Mouse (Mus musculus) gastrocnemius, postnatal 25 days (tissue): ENCODE measurements at regions not wholly inside any gene's neighbourhood (a gene's known extent, or its start where the extent isn't known, plus 50 kb on each side); places are given as distances from the start of the nearest gene placed in this dataset.

ENCODE experiments used
- DNase-seq: peaks from one replicate; pipeline ENCODE4 v3.0.0; 2022

DNA sequence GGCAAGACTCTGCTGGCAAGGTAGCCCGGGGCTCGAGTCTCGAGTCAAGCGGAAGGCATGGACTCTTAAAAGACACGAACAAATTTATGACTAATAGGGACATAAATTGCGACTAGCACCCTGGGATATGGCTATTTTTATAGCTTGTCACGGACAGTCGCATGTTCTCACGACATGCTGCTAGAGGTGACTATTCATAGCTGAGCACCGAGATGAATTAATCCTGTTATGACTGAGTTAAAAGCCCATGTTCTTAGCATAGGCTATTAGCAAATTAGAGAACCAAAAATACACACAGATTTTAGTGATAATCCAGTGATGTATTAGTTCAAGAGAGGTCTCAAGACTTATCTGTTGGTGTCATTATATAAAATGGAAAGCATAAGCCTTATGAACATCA, 539.2 kb downstream of the Gm19410 start:
- no peak for DNase-seq

DNA sequence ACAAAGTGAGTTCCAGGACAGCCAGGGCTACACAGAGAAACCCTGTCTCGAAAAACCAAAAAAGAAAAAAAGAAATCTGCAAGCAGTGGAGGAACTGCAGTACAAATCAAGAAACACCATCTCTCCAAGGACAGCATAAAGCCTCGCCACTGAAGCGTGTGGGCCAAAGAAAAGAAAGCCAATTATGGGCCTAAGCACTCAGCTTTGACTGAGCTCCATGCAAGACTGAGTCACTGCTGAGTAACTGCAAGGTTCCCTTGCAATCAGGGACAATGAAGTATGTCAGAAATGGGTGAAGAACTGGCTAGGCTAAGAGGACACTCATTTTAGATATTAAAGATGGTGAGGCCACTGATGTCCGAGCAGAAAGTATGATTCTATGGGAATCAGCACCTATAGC, 540.7 kb downstream of the Gm19410 start:
- no peak for DNase-seq

DNA sequence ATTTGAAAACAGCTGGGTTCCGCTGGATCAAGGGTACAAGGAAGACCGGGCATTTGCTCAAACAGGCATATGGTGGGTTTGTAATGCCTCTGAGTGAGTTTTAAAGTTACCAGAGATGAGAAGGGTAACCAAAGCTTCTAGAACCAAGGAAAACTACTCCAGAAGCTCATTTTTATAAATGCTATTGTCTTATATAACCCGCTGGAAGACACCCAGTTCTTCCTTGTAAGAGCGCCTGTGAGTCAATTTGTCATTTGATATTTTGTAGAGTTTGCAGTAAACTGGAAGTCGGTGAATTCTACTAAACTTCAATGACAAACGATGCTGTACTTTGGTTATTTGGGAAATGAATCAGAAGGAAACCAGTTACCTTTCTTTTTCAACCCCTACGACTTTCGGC, 541.9 kb downstream of the Gm19410 start:
- no peak for DNase-seq

DNA sequence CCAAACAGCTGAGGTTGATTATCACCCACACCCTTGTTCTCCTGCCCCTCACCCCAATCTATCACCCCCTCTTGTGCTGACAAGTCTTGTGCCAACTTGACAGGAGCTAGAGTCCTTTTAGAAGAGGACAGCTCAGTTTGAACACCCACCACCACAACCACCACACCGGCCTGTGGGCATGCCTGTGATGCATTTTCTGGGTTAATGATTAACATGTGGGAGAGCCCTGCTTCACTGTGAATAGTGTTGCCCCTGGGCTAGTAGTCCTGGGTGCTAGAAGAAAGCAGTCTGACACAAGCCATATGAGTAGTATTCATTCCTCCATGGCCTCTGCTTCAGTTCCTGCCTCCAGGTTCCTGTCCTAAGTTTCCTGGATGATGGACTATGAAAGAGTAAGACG, 542.5 kb downstream of the Gm19410 start:
- DNase-seq = no peak

DNA sequence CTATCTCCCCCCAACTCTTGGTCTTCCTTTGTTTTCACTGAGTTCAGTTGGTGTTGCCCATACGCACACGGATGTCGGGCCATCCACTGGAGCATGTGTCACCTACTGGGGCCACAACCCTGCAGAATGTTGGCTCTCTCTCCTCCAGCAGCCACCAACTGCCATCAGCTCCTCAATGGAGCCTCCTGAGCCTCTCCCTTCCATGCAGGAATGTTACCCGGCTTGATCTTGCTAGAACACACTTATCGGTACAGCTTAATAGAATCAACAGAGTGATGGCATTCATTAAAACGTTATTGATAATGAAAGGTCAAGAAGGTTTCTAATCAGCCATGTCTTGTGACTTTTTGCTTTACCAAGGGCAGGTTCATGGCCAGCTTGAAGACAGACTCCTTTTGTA, 543.7 kb downstream of the Gm19410 start:
- DNase-seq = no peak

DNA sequence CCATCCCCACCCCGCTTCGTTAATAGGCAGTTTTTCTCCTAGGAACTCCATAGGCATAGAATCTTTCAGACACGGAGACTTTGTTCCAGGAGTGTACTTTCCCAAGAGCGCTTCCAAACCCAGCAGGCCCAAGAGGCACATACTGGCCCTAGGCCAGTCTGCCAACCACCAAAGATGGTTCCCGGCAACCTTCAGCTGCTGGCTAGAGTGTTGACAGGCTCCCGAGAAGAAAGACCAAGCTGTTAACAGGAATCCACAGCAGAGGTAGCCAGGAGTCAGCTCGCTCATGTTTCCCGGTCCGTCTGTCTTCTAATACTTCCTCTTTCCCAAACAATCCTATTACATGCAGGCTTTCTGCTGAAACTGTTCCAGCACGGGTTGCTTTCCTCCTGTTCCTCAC, 544.4 kb downstream of the Gm19410 start:
- DNase-seq = no peak

DNA sequence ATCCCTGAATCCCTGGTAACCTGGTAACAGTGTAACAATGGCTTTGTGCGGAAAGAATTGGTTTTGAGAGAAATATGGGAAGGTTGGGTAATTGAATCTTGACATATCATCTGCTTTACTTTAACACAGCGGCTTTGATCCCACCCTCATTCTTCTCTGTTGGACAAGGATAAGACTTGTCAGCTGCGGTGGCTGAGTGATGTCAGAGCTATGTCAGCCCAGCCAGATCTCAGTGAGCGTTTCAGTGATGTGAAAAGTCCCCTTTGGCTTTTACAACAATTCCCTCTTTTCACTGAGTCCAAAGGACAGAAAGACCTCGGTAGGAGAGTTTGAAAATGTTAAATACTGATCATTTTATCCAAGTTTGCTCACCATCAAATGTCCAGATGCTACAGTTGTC, 546.1 kb downstream of the Gm19410 start:
- no peak for DNase-seq

DNA sequence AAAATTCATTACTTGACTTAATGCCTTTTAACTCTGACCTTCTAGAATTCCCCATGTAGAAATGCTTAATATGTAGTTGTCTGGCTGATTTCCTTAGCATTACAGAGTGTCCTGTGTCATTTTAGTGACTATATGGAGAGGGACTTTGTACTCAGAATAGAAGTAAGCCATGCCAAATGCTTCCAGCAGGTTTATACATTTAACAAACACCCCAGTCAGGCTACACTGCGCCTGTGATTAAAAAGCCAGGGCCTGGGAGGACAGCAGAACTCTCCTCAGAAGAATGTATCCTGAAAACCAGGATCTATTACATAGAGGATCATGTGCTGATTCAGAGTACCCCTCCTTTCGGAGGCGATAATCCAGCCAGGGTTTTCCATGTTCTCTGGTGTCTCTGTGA, 547.4 kb downstream of the Gm19410 start:
- no peak for DNase-seq

DNA sequence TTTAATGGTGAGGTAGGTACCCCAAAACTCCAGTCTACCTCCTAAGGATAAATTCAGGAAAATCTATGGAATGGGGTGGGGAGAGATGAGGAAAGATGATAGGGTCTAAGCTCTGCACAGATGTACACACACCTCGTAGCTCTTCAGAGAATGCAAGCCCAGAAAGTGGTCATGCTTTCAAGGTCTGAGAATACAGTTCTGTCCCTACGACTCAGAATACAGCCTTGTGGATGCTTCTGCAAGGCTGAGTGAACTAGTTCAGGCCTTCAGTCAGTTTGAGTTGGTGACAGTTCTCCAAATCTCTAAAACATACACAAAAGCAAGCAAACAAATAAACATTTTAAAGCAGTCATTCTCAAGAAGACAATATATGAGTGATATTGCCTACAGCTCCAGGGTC, 552.8 kb downstream of the Gm19410 start:
- no peak for DNase-seq

DNA sequence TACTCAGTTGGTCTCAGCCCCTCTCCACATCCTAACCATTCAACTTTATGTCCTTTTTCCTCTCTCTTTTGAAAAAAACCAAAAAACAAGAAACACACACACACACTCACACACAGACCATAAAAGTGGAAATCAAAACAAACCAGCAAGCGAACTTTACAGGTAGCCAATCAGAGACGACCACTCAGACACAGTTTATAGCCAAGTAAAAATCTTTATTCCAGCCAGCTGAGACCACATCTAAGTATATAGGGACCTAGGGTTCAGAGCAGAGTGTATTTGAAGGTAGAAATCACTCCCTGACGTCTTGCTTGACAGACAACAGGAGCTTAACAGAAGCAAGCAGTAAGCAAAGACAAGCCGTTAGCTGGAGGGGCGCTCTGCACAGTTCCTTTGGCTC, 553.3 kb downstream of the Gm19410 start:
- no peak for DNase-seq

DNA sequence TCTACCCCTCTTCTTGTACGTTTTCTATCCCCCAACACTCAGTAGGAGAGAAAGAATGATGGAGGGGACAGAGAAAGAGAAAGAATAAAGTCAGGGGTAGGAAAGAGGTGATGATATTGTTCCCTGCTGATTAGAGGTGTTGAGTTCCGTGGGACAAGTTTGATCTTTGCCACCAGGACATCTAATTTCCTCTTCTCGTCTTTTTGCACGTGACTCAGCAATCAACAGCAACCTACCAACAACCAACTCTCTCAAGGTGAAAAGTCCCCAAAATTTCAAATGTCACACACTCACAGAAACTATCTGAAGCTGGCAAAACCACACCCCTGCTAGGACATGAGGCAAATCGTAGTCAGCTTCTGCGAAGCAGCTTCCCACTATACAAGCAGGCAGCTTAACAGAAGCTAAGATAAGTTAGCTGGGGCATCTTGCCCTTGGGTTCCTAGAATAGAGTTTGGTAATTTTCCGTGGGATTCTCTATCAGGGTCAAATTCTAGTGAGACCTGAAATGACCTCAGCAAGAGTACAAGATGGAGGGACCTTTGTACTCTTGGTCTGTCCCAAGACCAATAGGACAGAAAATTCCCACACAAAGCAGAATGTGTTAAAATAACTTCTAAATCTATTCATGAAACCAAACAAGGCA, 553.8 kb downstream of the Gm19410 start:
- no peak for DNase-seq

DNA sequence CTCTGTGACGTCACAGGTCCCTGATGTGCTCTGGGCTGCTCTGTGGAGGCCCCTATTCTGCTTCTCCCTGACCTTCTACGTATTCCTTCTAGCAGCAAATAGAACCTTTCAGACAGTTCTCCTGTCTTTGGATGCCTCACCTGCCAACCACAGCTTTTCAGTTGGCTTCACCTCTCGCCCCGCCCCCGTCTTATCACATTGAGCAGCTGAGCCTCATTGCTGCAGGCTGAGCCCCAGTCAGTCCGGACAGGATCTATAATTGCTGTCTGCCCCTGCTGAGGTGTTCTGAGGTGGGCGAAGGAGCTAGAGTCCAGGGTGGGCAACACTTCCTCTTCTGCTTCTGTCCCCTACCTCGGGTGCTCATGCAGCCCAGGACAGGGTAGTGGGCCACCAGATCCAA, 556.5 kb downstream of the Gm19410 start:
- no peak for DNase-seq

DNA sequence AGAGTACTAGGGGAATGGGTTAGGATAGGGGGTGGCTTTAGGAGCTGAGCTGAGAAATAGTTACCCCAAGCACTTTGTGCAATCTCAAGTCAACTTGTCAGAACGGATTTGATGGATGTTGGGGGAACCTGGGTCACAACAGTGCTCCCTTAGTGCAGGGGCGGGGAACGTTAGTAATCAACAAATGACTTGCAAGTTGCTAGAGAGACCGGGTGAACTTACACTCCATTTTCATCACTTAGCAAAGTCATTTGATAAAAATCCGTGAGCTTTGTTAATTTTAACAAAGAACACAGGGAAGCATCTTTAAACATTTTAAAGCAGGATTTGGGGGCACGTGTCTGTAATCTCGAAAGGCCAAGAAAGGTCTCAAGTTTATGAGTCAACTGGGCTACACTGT, 557.0 kb downstream of the Gm19410 start:
- no peak for DNase-seq

DNA sequence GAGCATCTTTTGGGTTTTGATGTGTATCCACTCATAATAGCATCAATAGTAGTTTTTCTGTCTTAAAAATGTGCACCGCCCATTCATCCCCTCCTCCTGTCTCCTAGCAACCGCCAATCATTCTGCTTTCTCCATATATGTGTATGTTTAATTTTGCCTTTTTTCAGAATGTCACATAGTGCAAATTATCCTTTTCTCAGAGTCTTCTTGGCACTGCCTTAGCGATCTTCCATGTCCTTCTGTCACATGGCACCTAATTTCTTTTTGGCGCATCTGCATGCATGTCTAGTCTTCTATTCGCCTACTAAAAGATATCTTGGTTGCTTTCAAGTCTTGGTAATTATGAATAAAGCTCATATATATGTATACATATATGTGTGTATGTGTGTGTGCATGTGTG, 573.0 kb downstream of the Gm19410 start:
- DNase-seq = no peak

DNA sequence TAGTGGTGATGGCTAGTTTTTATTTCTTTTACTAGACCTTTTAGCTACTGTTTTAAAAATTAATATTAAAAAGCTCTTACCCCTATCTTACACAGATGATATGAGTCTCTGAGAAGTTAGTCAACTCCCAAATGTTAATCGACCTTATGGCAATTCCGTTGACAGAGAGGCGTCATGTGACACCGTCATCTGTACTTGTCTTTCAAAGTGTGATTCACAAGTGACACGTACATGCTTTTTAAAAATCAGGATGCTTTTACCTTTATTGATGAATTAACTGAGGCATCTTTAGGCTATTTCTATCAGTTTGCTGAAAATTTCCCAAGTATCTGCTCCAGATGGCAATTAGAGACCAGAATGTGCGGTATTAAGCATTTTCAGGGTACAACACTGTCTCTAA, 573.9 kb downstream of the Gm19410 start:
- DNase-seq = no peak

DNA sequence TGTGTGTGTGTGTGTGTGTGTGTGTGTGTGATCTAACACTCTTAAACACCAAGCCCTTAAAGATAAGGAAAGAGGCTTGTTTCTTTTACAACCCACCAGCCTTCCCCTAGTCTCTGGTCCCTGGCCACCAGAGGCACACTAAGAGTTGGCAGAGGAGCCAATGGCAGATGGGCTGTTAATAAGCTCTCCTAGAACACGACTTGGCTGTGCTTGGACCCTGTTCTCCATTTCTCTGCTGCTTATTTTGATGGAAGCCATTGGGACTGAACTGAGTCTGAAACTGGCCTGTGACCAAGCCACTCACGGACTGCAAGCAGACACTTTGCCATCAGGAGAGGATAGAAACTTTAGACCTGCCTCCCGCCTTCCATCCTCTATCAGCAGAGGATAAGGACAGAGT, 574.9 kb downstream of the Gm19410 start:
- DNase-seq = no peak

DNA sequence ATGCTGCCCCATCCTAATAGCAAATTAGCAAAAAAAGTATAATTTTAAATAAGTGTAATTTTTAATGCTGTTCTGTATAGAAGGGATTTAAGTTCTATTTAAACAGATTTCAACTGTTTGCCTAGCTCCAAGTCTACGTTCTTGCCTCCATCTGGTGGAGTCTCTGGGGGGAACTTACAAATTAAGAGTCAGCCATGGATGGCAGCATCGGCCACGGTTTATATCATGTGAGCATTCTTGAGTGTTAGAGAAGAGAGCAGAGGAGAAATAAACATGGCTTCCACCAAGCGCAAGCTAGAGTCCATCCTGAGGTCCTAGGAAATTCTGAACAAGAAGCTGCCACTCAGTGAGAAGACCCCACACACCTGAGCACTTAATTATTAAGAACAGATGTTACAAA, 576.4 kb downstream of the Gm19410 start:
- no peak for DNase-seq

DNA sequence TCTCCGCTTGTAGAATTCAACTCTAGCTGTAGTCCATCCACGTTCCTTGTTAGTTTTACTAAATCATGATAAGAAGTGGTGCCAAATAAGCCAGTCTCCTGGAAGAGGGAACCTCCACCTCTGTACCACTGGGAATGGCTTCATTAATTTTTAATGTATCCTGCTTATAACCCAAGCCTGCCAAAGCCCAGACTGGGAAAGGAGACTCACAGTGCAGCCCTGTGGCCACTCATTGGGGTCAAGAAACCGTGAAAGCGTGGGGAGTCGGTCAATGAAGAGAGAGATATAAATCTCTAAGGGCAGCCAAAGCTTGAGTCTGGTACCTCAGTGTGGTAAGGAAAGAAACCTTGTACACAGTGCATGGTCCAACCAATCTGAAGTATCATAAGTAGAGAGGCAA, 577.1 kb downstream of the Gm19410 start:
- DNase-seq = no peak

DNA sequence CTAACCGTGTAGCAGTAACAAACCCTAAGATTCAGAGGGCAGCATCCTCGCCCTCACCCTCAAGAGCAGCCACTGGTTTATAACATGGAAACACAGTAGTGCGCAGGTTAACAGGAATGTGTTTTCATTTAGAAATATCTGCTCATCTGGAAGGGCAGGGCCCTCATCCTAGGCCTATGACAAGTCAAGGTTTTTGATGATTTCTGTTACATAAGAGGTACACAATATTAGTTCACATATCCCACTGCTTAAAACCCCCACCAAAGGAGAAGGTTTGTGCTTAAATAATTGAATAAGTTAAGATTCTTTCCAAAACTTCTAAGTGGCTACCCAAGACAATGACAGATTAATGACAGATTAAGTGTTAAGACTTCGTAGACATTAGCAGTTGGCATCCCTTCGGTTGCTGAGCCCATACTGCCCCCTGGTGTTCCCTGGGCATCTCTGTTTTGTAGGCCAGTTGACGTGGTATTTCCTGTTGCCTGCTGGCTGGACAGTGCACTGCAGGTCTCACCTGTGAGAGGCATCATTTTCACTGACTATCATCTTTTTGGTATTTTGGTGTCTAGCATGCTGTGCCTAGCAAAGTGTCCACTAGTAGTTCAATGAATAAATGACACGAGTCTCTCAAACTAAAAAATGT, 581.2 kb downstream of the Gm19410 start:
- peak; percentile 56 for DNase-seq

DNA sequence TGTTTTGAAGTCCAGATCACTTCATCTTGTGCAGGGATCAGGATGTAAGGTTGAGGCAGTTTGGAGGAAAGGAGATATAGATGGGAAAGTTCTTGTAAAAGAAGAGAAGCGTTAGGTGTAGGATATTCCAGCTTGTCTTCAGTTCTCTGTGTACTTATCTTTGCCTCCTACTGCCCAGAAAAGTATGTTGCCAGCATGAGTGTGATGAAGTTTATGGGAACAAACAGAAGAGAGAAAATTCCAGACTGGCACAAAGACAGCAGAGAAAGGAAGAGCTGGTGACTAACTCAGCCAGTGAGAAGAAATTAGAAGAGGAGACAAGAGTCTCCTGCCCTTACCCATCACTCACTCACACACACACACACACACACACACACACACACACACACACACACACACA, 582.5 kb downstream of the Gm19410 start:
- DNase-seq = no peak

DNA sequence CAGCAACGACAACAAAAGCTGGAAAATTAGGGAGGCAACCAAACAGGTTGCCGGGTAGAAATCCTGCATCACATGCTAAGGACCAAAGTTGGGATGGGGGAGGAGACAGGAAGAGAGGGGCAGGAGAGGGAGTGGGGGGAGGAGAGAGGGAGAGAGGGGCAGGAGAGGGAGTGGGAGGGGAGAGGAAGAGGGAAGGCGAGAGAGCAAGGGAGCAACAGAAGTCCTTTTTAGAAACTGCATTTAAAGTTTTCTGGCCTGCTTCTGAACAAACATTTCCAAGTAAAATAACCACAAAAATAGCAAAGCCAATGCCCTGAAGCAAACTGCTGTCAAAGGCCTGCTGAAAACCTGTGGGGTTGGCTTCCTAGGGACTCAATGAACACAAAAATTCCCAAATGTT, 589.3 kb downstream of the Gm19410 start:
- no peak for DNase-seq

DNA sequence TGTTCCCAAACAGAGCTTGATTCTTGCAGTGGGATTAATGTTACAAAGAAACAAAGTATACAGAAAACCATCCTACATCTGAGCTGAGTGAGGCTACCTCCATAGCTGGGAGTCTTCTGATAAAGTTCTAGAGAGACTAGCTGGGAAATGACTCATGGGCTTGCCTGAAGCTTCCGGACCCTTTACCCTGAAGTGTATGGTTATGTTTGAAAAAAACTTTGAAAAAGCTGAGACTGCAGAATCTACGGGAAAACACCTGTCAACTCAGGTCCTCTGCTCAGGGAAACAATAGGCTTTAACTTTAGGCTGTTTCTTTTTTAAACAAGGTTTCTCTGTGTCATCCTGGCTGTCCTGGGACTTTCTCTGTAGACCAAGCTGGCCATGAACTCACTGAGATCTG, 593.4 kb downstream of the Gm19410 start:
- no peak for DNase-seq

DNA sequence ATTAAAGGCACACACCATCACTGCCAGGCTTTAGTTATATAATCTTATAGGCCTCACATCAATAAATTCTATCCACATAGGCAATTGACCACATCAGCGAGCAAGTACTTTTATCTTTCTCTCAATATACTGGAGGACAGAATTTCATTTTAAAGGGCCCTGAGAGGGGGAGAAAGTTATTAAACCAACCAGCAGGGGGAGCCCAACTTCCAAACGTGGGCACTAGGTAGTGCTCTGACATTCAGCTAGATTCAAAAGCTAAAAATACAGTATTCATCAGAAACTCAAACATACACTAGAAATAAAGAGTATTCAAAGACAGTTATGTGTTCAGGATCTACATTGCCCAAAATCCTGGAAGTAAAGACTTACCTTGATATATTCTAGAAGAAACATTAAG, 595.7 kb downstream of the Gm19410 start:
- DNase-seq = peak; percentile 13

DNA sequence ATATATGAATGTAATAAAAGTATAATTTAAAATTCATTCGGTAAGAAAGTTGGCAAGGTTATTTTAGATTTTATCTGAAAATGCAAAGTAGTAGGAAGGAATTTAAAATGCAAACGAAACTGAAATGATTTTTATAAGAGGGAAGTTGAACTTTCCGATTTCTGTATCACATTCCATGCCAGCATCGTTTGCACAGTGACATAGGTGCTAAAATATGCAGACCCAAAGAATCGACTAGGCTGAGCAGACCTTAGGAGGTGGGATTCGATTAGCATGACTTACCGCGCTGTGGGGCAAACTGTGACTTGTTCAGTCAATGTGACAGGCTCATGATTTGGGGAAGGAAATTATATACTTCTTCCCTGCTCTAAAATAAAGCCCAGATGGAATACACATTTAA, 596.2 kb downstream of the Gm19410 start:
- DNase-seq = no peak

DNA sequence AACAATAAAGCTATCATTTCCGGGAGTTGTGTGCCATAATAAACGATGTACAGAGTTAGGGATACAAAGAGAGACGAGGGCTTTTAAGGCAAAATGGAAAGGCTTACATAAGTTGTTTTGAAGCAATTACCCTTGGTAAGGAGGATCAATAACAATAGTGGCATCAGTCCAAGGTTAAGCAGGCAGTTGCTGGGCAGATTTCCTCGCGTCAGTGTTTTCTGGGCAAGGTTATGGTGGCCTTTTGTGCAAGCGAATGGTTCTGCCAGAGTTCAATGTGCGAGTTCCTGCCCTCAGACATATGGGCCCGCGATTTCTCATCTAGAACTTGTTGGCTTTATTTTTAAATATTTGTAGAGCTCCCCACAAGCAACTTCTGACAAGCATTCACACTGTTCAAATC, 597.7 kb downstream of the Gm19410 start:
- no peak for DNase-seq
